Mouse (Mus musculus) E14TG2a.4 (cell line): ENCODE measurements around the gene Cd40.

Experiments used
- CTCF ChIP-seq: conservative IDR thresholded peaks from 2 replicates; pipeline ENCODE4 v1.5.1; 2014; ENCODE audit warnings: low read length
- POU5F1 ChIP-seq: IDR thresholded peaks from 2 replicates; pipeline ENCODE4 v1.6.1; 2014; ENCODE audit warnings: low read length, borderline replicate concordance

GRCm38 (mm10) chr2:165043729-165044128 is 11.7 kb upstream of the Cd40 start:
- TF ChIP-seq CTCF (no peak), POU5F1 (no peak)
